Mouse (Mus musculus): ENCODE results near the gene Atp6v0a1.

Atp6v0a1 gene

GRCm38 (mm10) chr11:101069391-101070188, 60.3 kb downstream of the Atp6v0a1 start, which contains the start of gene Naglu:
Gene Naglu (plus strand): TSS chr11:101070012.
- H3K4me3 ChIP-seq (replicated peaks; ENCODE audit: low read length): peak within 1 kb of the TSS; percentile 92
- H3K9me3 ChIP-seq (ENCODE audit: low read length): no peaks in the 10 kb centered on the region
- no peaks in the 10 kb centered on the region for H3K36me3 ChIP-seq (ENCODE audit: insufficient read depth, low read length)
- peaks cover 64% of the 10 kb centered on the region for H3K27me3 ChIP-seq (ENCODE audit: insufficient read depth, low read length)
- TF ChIP-seq CTCF (conservative IDR thresholded peaks at IDR 0.05; ENCODE audit: low read length): no peak
- TF ChIP-seq POU5F1 (IDR thresholded peaks at IDR 0.05; ENCODE audit: borderline replicate concordance, low read length): no peak
- TF ChIP-seq NANOG (IDR thresholded peaks at IDR 0.05; ENCODE audit: borderline replicate concordance, low read length): no peak
- peaks cover 34% of the 10 kb centered on the region for H3K4me1 ChIP-seq (replicated peaks; ENCODE audit: low read depth, low read length)

- Histone ChIP-seq H3K9me3 (ENCODE audit: low read length) (no peaks in the 10 kb centered on the region), H3K36me3 (ENCODE audit: insufficient read depth, low read length) (no peaks in the 10 kb centered on the region), H3K4me1 (replicated peaks; ENCODE audit: low read depth, low read length) (peaks cover 29% of the 10 kb centered on the region), H3K27me3 (ENCODE audit: insufficient read depth, low read length) (peaks cover 64% of the 10 kb centered on the region), H3K4me3 (replicated peaks; ENCODE audit: low read length) (peak overlapping the region; percentile 92)
- TF ChIP-seq POU5F1 (IDR thresholded peaks at IDR 0.05; ENCODE audit: borderline replicate concordance, low read length): no peak
- TF ChIP-seq NANOG (IDR thresholded peaks at IDR 0.05; ENCODE audit: borderline replicate concordance, low read length): no peak
- no peak for TF ChIP-seq CTCF (conservative IDR thresholded peaks at IDR 0.05; ENCODE audit: low read length)
Measured at GRCm38 (mm10) chr11:101070189-101070527, 60.9 kb downstream of the Atp6v0a1 start.

- Histone ChIP-seq H3K4me3 (replicated peaks; ENCODE audit: low read length) (peak overlapping the region; percentile 92; the same call in 1 of the 2 replicates), H3K9me3 (ENCODE audit: low read length) (no peaks in the 10 kb centered on the region), H3K36me3 (ENCODE audit: insufficient read depth, low read length) (no peaks in the 10 kb centered on the region), H3K27me3 (ENCODE audit: insufficient read depth, low read length) (peaks cover 65% of the 10 kb centered on the region), H3K4me1 (replicated peaks; ENCODE audit: low read depth, low read length) (peaks cover 30% of the 10 kb centered on the region)
- TF ChIP-seq NANOG (IDR thresholded peaks at IDR 0.05; ENCODE audit: borderline replicate concordance, low read length) (no peak), CTCF (conservative IDR thresholded peaks at IDR 0.05; ENCODE audit: low read length) (no peak), POU5F1 (IDR thresholded peaks at IDR 0.05; ENCODE audit: borderline replicate concordance, low read length) (no peak)
Measured at GRCm38 (mm10) chr11:101070987-101071386, 61.7 kb downstream of the Atp6v0a1 start.

- H3K4me3 ChIP-seq (replicated peaks; ENCODE audit: low read length): no peak overlapping the region
- TF ChIP-seq NANOG (IDR thresholded peaks at IDR 0.05; ENCODE audit: borderline replicate concordance, low read length) (no peak), CTCF (conservative IDR thresholded peaks at IDR 0.05; ENCODE audit: low read length) (no peak), POU5F1 (IDR thresholded peaks at IDR 0.05; ENCODE audit: borderline replicate concordance, low read length) (no peak)
- H3K9me3 ChIP-seq (ENCODE audit: low read length): no peaks in the 10 kb centered on the region
- peaks cover 29% of the 10 kb centered on the region for H3K4me1 ChIP-seq (replicated peaks; ENCODE audit: low read depth, low read length)
- H3K36me3 ChIP-seq (ENCODE audit: insufficient read depth, low read length): no peaks in the 10 kb centered on the region
- peaks cover 70% of the 10 kb centered on the region for H3K27me3 ChIP-seq (ENCODE audit: insufficient read depth, low read length)
Measured at GRCm38 (mm10) chr11:101071810-101072428, 62.7 kb downstream of the Atp6v0a1 start.

- TF ChIP-seq NANOG (IDR thresholded peaks at IDR 0.05; ENCODE audit: borderline replicate concordance, low read length): no peak
- TF ChIP-seq POU5F1 (IDR thresholded peaks at IDR 0.05; ENCODE audit: borderline replicate concordance, low read length): no peak
- no peak for TF ChIP-seq CTCF (conservative IDR thresholded peaks at IDR 0.05; ENCODE audit: low read length)
- Histone ChIP-seq H3K4me3 (replicated peaks; ENCODE audit: low read length) (peak within 1 kb of the TSS; percentile 70), H3K9me3 (ENCODE audit: low read length) (no peaks in the 10 kb centered on the region), H3K27me3 (ENCODE audit: insufficient read depth, low read length) (peaks cover 78% of the 10 kb centered on the region), H3K4me1 (replicated peaks; ENCODE audit: low read depth, low read length) (peaks cover 54% of the 10 kb centered on the region), H3K36me3 (ENCODE audit: insufficient read depth, low read length) (no peaks in the 10 kb centered on the region)
Measured at GRCm38 (mm10) chr11:101078121-101078520, 68.9 kb downstream of the Atp6v0a1 start, which contains the start of gene Hsd17b1. Gene Hsd17b1 (plus strand): TSS chr11:101078411.

GRCm38 (mm10) chr11:101079746-101080145, 70.5 kb downstream of the Atp6v0a1 start:
- Histone ChIP-seq H3K27me3 (ENCODE audit: insufficient read depth, low read length) (peaks cover 64% of the 10 kb centered on the region), H3K36me3 (ENCODE audit: insufficient read depth, low read length) (peaks cover 12% of the 10 kb centered on the region), H3K4me1 (replicated peaks; ENCODE audit: low read depth, low read length) (peaks cover 68% of the 10 kb centered on the region), H3K9me3 (ENCODE audit: low read length) (no peaks in the 10 kb centered on the region), H3K4me3 (replicated peaks; ENCODE audit: low read length) (peak overlapping the region; percentile 70)
- TF ChIP-seq CTCF (conservative IDR thresholded peaks at IDR 0.05; ENCODE audit: low read length) (no peak), NANOG (IDR thresholded peaks at IDR 0.05; ENCODE audit: borderline replicate concordance, low read length) (no peak)

- H3K9me3 ChIP-seq (ENCODE audit: low read length): no peaks in the 10 kb centered on the region
Measured at GRCm38 (mm10) chr11:101080421-101080820, 71.2 kb downstream of the Atp6v0a1 start.

GRCm38 (mm10) chr11:101081659-101082058, 72.4 kb downstream of the Atp6v0a1 start:
- no peaks in the 10 kb centered on the region for H3K9me3 ChIP-seq (ENCODE audit: low read length)
- peaks cover 77% of the 10 kb centered on the region for H3K4me1 ChIP-seq (replicated peaks; ENCODE audit: low read depth, low read length)
- peaks cover 54% of the 10 kb centered on the region for H3K27me3 ChIP-seq (ENCODE audit: insufficient read depth, low read length)
- H3K4me3 ChIP-seq (replicated peaks; ENCODE audit: low read length): peak overlapping the region; percentile 94
- TF ChIP-seq NANOG (IDR thresholded peaks at IDR 0.05; ENCODE audit: borderline replicate concordance, low read length): no peak
- TF ChIP-seq POU5F1 (IDR thresholded peaks at IDR 0.05; ENCODE audit: borderline replicate concordance, low read length): no peak
- no peak for TF ChIP-seq CTCF (conservative IDR thresholded peaks at IDR 0.05; ENCODE audit: low read length)
- H3K36me3 ChIP-seq (ENCODE audit: insufficient read depth, low read length): peaks cover 27% of the 10 kb centered on the region

More at GRCm38 (mm10) chr11:101080421-101080820, 71.2 kb downstream of the Atp6v0a1 start:
- Histone ChIP-seq H3K36me3 (ENCODE audit: insufficient read depth, low read length) (peaks cover 17% of the 10 kb centered on the region), H3K4me1 (replicated peaks; ENCODE audit: low read depth, low read length) (peaks cover 73% of the 10 kb centered on the region), H3K27me3 (ENCODE audit: insufficient read depth, low read length) (peaks cover 64% of the 10 kb centered on the region), H3K4me3 (replicated peaks; ENCODE audit: low read length) (peak overlapping the region; percentile 70; the same call in 1 of the 2 replicates)
- TF ChIP-seq CTCF (conservative IDR thresholded peaks at IDR 0.05; ENCODE audit: low read length) (no peak), NANOG (IDR thresholded peaks at IDR 0.05; ENCODE audit: borderline replicate concordance, low read length) (no peak), POU5F1 (IDR thresholded peaks at IDR 0.05; ENCODE audit: borderline replicate concordance, low read length) (no peak)

Data from E14TG2a.4 (cell line).